In the genomic region with DNA sequence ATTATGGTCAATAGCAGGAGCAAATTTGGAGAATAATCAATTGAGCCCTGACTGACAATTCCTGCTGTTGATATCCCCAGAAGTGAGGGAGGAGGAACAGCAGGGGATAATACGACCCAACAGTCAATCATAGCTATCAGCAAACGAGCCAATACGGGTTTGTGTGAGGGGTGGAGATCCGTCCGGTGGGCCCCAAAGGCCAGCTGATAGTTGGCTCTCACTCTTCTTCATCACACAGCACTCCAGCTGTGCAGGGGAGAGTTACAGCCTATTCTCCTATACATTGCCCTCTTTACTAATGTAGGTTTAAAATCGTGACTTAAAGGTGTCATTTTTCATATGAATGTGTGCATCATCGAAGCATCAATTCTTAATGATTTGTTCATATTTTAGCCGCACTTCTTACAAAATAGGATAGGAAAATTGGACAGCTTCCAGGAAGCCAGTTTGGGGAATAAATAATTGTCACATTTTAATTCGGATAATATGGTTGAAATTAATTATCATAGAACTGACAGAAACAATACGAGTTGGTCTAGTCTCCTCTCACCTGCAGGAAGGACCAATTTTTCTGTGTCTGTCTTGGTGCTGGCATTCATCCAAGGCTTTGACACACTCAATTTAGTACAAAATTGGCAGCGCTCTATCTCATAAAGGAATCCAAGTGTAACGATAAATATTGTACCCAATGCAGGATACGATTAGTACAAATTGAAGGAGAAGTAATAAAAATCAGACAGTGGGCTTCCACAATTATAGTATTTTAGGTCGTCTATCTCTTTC, we compare ENCODE assay signal across 18 mouse cellular contexts. TPM values are rescaled to one million over a fixed set of nuclear protein-coding genes. Genes with fewer than 3 reads are reported as not detected.
A peak's percentile ranks its signal among the peaks of the same experiment; 100 is the strongest.
DNase-seq lines count a peak whose midpoint lies in the region.
"Had no signal": no experiment of that assay in that cellular context is flagged by ENCODE, and none has a peak within 500 bp of the region (broad histone marks: within the 10 kb centered on the region; RNA-seq: fewer than 3 reads in every experiment).

No protein-coding gene starts in this region.

- peak; percentile 67 to 73 for DNase-seq in cerebellum, postnatal 10 days
- no peak for DNase-seq in cerebellum, adult 18-20 months
- DNase-seq in left cerebral cortex, postnatal 4 days, result peak; percentile 31
- DNase-seq in left cerebral cortex, adult 11 months (ENCODE audit: low spot score), result no peak
- DNase-seq in retina, embryonic 14.5 days (ENCODE audit: low spot score), result peak; percentile 17
- DNase-seq in retina, postnatal 1 day, result no peak
- no peak for DNase-seq in lung, postnatal 36 days
- DNase-seq: adrenal gland, adult 8-10 months; cerebellum, adult 9-10 months; gastrocnemius, adult 2 months; heart, postnatal 36 days; kidney, adult 8-10 months; kidney, postnatal 10 days; right cerebral cortex, adult 18-20 months; thymus, adult 18-20 months; thymus, postnatal 36 days had no signal

- intact Hi-C loops in left cerebral cortex, postnatal 4 days (cut with DNase I), result no loop called here

RNA-seq across cellular contexts. Expression of gene Pou4f1, which starts 43.9 kb away (rescaled TPM):
- under 1 TPM in 1 of 2 experiments, not detected in 1; 0.30 TPM for total RNA-seq in left cerebral cortex, postnatal 4 days (2021)
- total RNA-seq: layer of hippocampus, postnatal 14 days; liver, adult 2 months had no signal

Comparison
In these comparisons a context has a peak if more than half of its experiments do, and no peak if none do; other contexts are left out.
1. DNase-seq: peak in cerebellum, postnatal 10 days (2 of 2), left cerebral cortex, postnatal 4 days (single experiment) and retina, embryonic 14.5 days (single experiment); none in cerebellum, adult 18-20 months (0 of 2), left cerebral cortex, adult 11 months (single experiment), retina, postnatal 1 day (single experiment) and lung, postnatal 36 days (single experiment).